Mouse (Mus musculus) brain, embryonic 18.5 days (tissue): ENCODE results near the gene Ctsa.
"Not testable (repeated sequence)": the region's sequence is repeated elsewhere in the genome, so short reads cannot be mapped to it uniquely, and the experiment has no call there.

Experiments used
- DNase-seq: peaks from one replicate; pipeline ENCODE4 v3.0.0-alpha.2; 2012; ENCODE audit warnings: low read depth, low spot score

Gene Ctsa

DNA sequence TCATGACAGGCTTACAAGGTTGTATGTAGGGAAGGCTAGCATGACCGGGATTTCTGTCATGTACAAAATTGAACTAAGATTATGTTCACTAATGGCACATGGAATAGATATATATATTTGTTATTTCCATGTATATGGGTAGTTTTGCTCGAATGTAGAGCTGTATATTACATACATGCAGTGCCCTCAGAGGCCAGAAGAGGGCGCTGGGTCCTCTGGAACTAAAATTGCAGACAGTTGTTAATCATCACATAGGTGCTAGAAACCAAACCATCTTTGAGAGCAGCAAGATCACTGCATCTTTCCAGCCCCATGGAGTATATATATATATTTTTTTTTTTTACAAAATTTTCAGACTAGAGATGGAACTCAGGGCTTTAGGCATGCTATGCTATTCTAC is 13.1 kb downstream of the Ctsa start:
- no peak for DNase-seq

DNA sequence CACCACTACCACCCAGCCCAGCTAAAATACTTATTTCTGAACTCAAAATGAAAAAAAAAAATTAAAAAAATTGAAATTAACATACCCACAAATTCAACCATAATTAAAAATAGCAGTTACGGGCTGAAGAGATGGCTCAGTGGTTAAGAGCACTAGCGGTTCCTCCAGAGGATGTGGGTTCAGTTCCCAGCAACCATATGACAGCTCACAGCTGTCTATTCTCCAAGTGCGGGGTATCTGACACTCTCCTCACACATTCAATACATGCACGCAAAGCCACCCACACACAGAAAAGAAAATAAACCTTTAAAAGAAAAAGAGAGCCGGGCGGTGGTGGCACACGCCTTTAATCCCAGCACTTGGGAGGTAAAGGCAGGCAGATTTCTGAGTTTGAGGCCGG is 17.4 kb downstream of the Ctsa start:
- no peak for DNase-seq

DNA sequence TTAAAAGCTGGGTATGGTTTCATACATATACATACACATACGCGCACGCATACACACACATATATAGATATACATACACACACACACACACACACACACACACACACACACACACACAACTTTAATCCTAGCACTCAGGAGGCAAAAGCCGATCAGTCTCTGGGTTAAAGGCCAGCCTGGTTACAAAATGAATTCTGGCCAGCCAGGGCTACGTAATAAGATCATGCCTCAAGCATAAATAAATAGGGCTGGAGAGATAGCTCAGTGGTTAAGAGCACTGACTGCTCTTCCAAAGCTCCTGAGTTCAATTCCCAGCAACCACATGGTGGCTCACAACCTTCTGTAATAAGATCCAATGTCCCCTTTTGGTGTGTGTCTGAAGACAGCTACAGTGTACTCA is 22.9 kb downstream of the Ctsa start:
- not testable (repeated sequence) for DNase-seq

DNA sequence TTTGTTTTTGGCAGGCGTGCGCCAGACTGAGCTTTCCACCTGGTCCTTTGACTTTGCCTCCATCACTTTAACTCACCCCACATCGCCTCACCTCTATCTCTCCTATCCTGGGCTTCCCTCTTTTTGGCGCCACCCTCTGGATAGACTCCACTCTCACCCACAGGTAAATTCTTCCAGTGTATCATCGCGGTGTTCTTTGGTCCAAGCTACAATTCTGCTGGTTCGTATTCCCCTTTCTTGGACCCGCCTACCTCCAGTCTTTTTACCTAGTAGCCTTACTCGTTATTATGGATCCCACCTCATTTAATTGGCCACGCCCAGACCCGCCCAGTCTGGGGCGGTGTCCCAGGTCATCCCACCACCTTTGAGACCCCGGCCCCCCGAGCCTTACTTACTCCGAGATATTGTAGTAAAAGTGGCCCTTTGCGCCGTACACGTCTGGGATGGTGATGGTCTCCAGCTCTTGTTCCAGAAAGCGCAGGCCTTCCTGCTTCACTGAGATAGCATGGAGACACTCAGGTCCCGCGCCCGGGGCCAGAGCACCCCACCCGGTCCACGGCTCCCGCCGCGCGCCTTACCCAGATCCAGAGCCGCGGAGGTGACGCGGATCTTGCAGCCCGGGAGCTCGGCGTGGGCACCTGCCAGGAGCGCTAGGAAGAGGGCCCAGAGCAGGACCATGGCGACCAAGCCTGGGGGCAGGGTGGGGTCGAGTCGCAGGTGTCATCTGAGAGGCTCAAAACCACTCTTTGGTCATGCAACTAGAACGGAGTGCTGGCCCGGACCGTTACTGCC is 23.8 kb downstream of the Ctsa start:
- no peak for DNase-seq

DNA sequence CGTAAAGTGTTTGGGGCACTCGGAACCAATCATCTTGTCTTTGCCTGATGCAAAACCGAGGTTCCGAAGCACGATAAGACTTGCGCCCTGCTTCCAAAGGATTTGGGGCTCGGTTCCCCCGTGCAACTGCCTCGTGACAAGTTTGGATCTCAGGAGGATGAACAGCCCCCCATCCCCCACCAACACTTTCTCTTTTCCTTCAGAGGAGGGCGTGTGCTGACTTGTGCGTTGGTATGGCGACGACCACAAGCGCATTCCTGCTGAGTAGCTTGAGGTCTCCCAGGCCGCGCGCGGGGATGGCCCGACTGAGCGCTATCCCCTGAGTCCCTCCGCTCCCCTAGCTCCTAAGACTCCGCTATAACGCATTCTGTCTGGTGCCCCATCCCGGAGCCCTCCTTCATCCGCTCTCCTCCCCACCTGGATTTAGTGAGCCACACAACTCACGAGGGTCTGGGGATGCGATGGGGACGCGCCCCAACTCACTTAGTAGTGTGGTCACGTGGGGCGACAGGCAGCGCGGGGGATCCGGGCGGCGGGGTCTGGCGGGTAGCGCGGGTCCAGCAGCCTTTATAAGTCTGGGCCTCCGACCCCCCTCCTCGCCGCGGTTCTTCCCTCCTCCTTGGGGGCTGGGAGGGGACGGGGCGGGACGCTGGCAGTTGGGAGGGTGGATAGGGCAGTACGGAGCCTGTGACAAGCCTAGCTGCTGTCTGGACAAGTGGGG is 24.6 kb downstream of the Ctsa start, which contains the start of gene Pltp:
Pltp (minus strand) TSS at position 611 of the 721 bp plus-strand sequence.
- DNase-seq, result no peak

DNA sequence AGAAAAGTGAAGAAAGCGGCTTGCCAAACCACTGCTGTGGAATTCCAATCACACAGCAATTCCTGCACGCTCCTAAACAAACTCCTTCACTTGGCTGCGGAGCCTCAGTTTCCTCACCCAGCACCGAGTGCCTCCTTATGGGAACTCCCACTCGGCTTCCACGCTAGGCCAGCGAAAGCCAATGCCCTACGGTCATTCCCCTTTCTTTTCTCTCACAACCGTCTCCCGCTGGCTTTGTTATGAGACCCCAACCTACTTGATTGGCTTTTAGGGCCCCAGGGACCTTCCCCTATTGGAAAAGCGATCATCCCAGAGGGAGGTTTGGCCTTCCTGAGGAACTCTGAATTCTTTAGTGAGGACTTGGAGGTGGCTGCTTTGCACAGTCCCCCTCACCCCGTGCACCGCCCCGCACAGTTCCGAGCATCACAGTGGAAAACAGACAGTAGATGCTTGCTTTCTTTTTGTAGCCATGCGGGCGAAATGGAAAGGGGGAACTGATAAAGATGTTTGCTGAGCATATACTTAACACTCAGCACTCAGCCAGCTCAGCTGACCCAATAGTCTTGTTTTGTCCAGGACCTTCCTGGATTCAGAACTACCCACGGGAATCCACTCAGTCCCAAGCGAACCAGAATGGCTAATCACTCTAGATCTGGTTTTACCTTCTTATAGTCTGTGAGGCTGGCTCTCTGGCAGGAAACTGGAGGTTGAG is 25.3 kb downstream of the Ctsa start:
- no peak for DNase-seq

DNA sequence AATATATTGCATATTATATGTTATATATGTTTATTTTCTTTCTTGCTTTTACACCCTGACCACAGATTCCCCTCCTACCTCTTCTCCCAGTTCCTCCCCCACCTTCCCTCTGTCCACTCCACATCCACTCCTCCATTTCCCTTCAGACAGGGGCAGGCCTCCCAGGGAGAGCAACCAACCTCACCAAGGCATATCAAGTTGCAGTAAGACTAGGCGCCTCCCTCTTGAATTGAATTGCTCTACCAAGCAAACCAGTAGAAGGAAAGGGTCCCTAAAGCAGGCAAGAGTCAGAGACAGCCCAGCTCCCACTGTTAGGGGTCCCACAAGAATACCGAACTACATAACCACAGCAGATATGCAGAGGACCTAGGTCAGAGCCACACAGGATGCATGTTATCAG is 26.5 kb downstream of the Ctsa start:
- no peak for DNase-seq

DNA sequence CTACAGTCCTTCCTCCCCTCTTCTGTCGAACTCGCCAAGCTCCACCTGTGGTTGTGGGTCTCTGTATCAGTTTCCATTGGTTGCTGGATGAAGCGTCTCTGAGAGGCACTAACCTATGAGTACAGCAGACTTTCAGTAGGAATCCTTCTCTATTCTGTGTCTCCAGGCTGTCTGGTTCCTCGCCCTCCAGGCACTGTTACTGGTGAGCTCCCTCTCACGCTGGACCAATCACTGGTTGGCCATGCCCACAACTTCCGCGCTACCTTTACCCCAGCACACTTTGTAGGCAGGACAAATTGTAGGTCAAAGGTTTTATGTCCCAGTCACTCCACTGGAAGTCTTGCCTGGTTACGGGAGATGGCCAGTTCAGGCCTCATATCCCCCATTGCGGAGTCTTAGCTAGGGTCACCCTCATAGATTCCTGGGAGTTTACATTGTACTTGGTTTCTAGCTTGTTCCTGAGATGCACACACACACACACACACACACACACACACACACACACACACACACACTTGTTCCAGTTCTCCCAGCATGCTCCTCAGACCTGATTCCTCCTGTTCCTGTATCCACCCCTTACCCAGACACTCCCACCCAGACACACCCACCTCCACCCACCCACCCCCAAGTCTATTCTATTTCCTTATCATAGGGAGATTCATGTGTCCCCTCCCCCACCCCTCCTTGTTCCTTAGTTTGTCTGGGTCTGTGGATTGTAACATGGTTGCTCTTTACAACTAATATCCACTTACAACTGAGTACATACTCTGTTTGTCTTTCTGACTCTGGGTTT is 27.2 kb downstream of the Ctsa start:
- no peak for DNase-seq

DNA sequence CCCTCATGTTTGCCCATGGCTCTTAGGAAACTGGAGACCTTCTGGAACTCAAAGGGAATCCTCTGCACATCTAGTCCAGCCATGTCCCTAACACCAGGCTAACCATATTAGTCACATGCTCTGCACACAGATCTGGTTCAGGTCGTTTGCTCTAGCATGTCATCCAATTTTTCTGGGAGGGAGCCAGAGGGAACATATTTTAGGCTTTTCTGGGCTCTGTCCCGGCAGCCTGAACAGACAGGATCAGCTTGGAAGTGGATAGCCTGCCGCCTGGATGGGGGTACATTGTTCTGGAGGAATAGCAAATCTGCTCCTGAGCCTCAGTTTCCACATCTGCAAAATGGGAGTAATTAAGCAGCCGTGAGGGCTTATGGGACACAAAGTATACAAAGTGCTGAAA is 28.4 kb downstream of the Ctsa start:
- no peak for DNase-seq

DNA sequence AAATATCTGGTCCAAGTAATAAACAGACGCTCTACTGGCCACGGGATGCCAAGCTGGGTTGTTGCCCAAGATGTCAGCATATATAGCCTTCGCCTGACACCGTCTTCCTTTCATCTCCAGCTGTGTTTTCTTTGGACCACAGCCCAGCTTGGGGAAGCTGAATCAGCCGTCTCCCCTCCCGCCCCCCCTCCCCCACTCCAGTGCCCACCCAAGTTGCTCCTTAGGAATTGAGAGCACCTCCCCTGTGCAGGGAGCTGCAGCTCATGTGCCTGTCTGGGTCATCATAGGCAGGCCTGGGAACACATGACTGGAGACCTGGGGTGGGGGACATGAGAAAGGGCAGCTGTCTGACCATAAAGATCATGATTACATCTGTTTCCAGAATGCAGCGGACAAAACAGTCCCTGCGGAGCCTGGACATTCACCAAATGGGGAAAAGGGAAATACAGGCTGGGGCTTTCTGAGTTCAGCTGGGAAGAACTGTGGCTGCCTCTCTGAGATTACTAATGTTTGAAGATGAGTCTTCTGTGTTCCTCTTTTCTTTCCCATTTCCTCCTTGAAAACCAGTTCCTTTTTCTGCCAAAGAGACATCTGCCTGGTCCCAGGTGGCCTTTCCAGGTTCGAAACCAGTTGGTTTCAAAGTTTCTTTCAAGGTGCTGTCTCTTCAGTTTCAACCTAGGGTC is 29.6 kb downstream of the Ctsa start:
- DNase-seq, result no peak

DNA sequence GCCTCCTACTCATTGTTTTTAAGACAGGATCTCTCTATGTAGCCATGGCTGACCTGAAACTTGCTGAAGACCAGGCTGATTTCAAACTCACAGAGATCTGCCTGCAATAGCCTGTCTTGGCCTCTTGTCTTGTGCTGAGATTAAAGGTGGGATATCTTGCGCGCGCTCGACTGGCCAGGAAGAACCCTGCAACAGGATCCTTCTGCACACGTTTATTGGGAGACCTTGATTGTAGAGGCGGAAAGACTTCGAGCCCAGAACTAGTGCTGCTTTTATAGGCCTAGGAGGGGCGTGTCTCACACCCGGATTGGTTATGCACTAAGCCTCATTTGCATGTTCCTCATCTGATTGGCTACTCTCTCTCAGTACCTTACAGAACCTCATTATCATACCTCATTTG is 30.7 kb downstream of the Ctsa start:
- DNase-seq, result not testable (repeated sequence)

DNA sequence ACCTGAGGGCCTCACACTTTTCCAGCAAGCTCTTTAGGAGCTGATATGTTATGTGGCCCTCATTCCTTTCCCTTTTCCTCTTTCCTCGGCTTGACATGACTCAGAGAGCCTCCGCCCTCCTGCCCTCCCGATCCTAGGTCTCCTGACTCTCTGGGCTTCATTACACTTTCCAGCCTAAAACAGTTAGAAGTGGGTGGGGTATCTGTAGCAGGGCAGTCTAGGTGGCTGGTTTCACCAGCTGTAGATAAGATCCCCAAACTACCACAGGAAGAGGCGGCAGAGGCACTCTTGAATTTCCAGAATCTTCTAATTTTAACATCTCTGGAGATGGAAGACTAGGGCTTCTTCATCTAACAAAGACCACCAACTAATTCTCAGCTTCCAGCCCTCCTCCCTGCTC is 31.9 kb downstream of the Ctsa start:
- DNase-seq, result no peak

DNA sequence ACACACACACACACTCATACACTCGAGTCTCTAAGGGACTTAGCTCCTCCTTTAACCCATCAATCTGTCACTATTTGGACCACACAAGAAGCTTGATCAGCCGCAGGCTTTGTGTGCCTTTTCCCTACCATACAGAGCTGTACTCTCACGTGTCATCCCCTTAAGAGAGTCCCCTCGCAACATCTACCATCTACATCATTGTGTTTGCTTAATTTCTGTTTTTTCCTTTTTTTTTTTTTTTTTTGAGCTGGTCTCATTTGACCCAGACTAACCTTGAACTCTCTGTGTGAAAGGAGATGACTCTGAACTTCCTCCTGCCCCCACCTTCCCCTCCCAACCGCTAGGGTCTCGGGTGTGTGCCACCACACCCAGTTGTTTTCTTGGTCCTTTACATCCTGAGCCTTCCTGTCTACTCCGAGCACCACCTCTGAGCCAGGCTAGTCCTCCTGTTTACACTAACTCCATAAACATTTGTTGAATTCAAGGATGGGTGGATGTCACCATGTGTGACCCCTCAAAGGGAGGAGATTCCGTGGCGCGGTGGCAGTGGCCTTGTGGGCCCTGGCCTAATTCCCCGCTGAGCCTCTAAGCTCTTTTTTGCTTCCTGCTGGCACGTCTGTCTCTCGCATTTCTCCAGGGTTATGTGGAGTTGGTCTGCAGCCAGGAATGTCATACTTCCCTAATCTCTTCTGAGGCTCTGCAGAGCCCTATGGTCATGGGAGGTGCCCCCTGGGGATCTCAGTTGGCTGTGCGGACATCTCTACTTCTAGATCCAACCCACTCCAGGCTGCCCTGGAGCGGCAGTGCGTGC is 34.3 kb downstream of the Ctsa start:
- no peak for DNase-seq

DNA sequence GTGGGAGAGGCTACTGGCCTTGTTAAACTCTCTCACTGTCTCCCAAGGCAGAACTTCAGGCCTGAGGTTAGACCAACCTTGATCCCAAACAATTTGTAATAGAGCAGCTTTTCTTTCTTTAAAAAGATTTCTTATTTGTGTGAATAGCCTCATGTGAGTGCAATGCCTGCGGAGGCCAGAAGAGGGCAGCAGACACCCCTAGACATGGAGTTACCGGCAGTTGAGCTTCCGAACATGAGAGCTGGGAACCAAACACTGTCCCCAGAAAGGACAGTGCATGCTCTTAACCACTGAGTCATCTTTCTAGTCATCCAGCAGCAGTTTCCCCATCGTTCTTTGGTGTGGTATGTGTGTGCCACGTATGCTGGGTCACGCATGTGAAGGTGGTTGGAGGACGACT is 34.9 kb downstream of the Ctsa start:
- no peak for DNase-seq

DNA sequence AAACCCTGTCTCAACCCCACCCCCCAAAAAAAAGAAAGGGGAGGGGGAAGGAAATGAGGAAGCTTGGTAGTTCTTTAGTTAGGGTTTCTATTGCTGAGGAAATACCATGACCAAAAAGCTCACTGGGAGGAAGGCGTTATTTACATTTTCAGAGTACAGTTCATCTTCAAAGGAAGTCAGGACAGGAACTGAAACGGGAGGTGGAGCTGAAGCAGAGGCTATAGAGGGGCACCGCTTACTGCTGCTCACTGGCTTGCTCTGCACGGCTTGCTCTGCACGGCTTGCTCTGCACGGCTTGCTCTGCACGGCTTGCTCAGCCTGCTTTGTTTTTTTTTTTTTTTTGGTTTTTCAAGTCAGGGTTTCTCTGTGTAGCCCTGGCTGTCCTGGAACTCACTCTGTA is 35.8 kb downstream of the Ctsa start:
- no peak for DNase-seq

DNA sequence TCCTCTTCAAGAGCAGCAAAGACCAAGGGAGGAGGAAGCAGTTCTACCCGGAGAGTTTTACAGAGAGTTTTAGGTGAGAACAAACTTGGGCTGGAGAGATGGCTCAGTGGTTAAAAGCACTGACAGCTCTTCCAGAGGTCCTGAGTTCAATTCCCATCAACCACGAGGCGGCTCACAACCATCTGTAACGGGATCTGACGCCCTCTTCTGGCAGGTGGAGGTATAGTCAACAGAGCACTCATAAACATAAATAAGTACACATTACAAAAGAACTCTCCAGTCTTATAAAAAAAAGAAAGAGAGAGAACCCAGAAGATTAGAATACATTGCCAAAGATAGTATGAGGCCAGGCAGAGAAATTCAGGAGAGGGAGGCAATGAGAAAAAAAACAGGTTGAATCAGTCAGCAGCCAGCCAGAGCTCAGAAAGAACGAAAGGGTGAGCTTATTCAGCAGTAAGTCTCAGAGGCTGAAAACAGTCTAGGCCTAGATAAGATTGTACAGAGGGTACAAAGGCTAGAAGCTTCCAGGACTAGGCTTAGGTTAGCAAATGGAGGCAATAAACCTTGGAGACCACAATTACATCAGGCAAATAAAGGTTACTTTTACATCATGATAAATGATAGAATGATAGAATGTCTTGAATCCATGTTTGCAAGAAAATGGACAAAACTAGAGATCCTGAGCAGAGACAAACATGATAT is 39.1 kb downstream of the Ctsa start:
- no peak for DNase-seq

DNA sequence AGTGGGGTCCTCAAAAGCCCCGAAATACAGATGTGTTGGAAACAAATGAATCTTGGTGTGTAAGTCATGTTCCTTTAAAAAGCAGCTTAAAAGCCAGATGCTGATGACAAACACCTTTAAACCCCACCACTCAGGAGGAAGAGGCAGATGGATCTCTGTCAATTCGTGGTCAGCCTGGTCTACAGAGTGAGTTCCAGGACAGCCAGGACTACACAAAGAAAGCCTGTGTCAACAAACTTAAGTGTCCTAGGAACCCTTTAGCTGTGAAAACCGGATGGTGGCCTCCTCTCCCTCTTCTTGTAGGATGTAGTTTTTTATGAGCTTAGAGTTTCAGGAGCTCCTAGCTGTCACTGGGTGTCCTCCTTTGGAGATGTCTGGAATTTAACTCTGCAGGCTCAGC is 40.9 kb downstream of the Ctsa start:
- no peak for DNase-seq

DNA sequence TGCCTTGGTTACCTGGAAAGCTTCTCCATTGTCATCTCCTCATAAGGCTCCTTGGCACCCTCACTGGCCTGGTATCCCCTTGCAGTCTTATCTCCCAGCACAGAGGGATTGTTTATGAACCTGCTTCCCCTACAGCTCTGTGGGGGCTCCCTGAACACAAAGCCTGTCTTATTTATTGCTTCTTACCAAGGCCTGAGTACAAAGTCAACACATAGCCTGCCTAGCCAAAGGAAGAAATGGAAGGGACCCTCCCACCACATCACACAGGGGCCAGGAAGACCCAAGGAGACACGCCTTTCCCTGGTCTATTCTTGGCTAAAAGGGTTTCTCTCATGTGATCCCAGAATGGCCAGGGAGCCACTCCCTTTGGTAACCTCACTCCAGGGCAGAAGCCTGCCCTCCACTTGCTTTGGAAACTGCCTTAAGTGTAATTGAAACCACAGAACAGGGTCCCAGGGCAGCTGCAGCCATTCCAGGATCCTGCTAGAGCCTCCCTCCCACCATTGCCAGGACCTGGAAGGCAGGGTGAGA is 41.6 kb downstream of the Ctsa start:
- DNase-seq, result no peak

DNA sequence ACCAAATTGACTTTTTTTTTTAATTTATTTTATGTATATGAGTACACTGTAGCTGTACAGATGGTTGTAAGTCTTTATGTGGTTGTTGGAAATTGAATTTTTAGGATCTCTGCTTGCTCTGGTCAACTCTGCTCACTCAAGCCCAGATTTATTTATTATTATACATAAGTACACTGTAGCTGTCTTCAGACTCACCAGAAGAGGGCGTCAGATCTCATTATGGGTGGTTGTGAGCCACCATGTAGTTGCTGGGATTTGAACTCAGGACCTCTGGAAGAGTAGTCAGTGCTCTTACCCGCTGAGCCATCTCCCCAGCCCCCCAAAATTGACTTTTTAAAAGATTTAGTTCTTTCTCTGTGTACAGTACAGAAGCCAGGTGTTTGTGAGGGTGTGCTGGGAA is 43.0 kb downstream of the Ctsa start:
- not testable (repeated sequence) for DNase-seq
